Mouse (Mus musculus) cerebellum, adult 9-11 months (tissue): Measurements from ENCODE around the gene Slc6a13.

Experiments used
- DNase-seq: peaks from one replicate; pipeline ENCODE4 v3.0.0; 2022

The Slc6a13 gene

GRCm38 (mm10) chr6:121299954-121300353, at the start of gene Slc6a13:
Gene Slc6a13, plus strand, starts transcription at chr6:121300227.
- DNase-seq, result no peak

- no peak for DNase-seq
Observed at GRCm38 (mm10) chr6:121250406-121250805, 49.6 kb upstream of the Slc6a13 start.

- DNase-seq, result no peak
Observed at GRCm38 (mm10) chr6:121251256-121251655, 48.8 kb upstream of the Slc6a13 start.

- peak; percentile 36 for DNase-seq
Observed at GRCm38 (mm10) chr6:121260548-121260947, 39.5 kb upstream of the Slc6a13 start.

- DNase-seq, result no peak
Observed at GRCm38 (mm10) chr6:121261233-121261632, 38.8 kb upstream of the Slc6a13 start.

- no peak for DNase-seq
Observed at GRCm38 (mm10) chr6:121262004-121262403, 38.0 kb upstream of the Slc6a13 start.

- DNase-seq, result no peak
Observed at GRCm38 (mm10) chr6:121262496-121262895, 37.5 kb upstream of the Slc6a13 start.

GRCm38 (mm10) chr6:121270156-121270555, 29.9 kb upstream of the Slc6a13 start:
- DNase-seq, result no peak

GRCm38 (mm10) chr6:121271707-121272074, 28.3 kb upstream of the Slc6a13 start:
- no peak for DNase-seq

- peak; percentile 50 for DNase-seq
Observed at GRCm38 (mm10) chr6:121272075-121272800, 27.8 kb upstream of the Slc6a13 start.

GRCm38 (mm10) chr6:121274356-121274755, 25.7 kb upstream of the Slc6a13 start:
- DNase-seq, result no peak

- no peak for DNase-seq
Observed at GRCm38 (mm10) chr6:121284132-121284531, 15.9 kb upstream of the Slc6a13 start.

- DNase-seq, result no peak
Observed at GRCm38 (mm10) chr6:121299317-121299716, 710 bp upstream of the Slc6a13 start.

- DNase-seq, result no peak
Observed at GRCm38 (mm10) chr6:121300504-121300903, 477 bp downstream of the Slc6a13 start.

GRCm38 (mm10) chr6:121303466-121304220, 3.6 kb downstream of the Slc6a13 start:
- DNase-seq, result no peak

- no peak for DNase-seq
Observed at GRCm38 (mm10) chr6:121304630-121305029, 4.6 kb downstream of the Slc6a13 start.

- DNase-seq, result no peak
Observed at GRCm38 (mm10) chr6:121305571-121305970, 5.5 kb downstream of the Slc6a13 start.

- no peak for DNase-seq
Observed at GRCm38 (mm10) chr6:121310984-121311383, 11.0 kb downstream of the Slc6a13 start.

- no peak for DNase-seq
Observed at GRCm38 (mm10) chr6:121319099-121319498, 19.1 kb downstream of the Slc6a13 start.

GRCm38 (mm10) chr6:121322381-121323110, 22.5 kb downstream of the Slc6a13 start:
- no peak for DNase-seq

GRCm38 (mm10) chr6:121325298-121325697, 25.3 kb downstream of the Slc6a13 start:
- DNase-seq, result no peak

GRCm38 (mm10) chr6:121325740-121326139, 25.7 kb downstream of the Slc6a13 start:
- no peak for DNase-seq

- no peak for DNase-seq
Observed at GRCm38 (mm10) chr6:121326486-121327069, 26.6 kb downstream of the Slc6a13 start.
